Mouse (Mus musculus) bone marrow macrophage, adult 2 months (primary cell): ENCODE data around the gene Heatr9.

Source experiments
- CTCF ChIP-seq: IDR thresholded peaks from 2 replicates; pipeline ENCODE4 v1.5.1; 2012; ENCODE audit warnings: low read depth, mild to moderate bottlenecking, low read length, moderate library complexity
- POLR2A ChIP-seq: IDR thresholded peaks from 2 replicates; pipeline ENCODE4 v1.6.1; 2012; ENCODE audit warnings: mild to moderate bottlenecking, low read depth, low read length, borderline replicate concordance

- TF ChIP-seq CTCF (no peak), POLR2A (no peak)
Observed at GRCm38 (mm10) chr11:83473235-83474016, 48.5 kb downstream of the Heatr9 start.
